Mouse (Mus musculus) midbrain, embryonic 10.5 days (tissue): Measurements from ENCODE around the gene Wdr41. TPM values are rescaled to one million over a fixed set of nuclear protein-coding genes. Genes with fewer than 3 reads are reported as not detected.

Source experiments
- DNase-seq: peaks from one replicate; pipeline ENCODE4 v3.0.0-alpha.2; 2017; ENCODE audit warnings: low spot score
- H3K27ac ChIP-seq: fragments of 300-500 bp; sonication (generic); replicated peaks from 2 replicates; pipeline ENCODE4 v1.5.1; 2016; ENCODE audit warnings: mild to moderate bottlenecking
- H3K27me3 ChIP-seq: fragments of 300-500 bp; sonication (generic); 2 replicates; pipeline ENCODE4 v1.6.1; 2016; ENCODE audit warnings: low read depth, mild to moderate bottlenecking; ENCODE audit not compliant: poor library complexity, severe bottlenecking
- H3K36me3 ChIP-seq: fragments of 300-500 bp; sonication (generic); 2 replicates; pipeline ENCODE4 v1.6.1; 2016; ENCODE audit warnings: mild to moderate bottlenecking, moderate library complexity
- H3K4me1 ChIP-seq: fragments of 300-500 bp; sonication (generic); 2 replicates; pipeline ENCODE4 v1.6.1; 2016
- H3K4me3 ChIP-seq: fragments of 300-500 bp; sonication (generic); 2 replicates; pipeline ENCODE4 v1.5.1; 2016; ENCODE audit warnings: mild to moderate bottlenecking, moderate library complexity
- H3K9me3 ChIP-seq: fragments of 300-500 bp; sonication (generic); replicated peaks from 2 replicates; pipeline ENCODE4 v1.6.1; 2016; ENCODE audit warnings: mild to moderate bottlenecking
- WGBS: fragments of 180-500 bp; shearing (Covaris S2); methylation state at CpG from one replicate; pipeline ENCODE4 v1.1.7; 2016; 5-methylcytosine and 5-hydroxymethylcytosine counted together
- polyA plus RNA-seq: library from polyadenylated mRNA; unstranded; fragments of >200 nt; fragmentation: Nextera tagmentation; extraction: Ambion mirVana; gene quantifications from 2 replicates; pipeline ENCODE4 v1.2.1, GENCODE M21; 2016

Wdr41 gene
- polyA plus RNA-seq, 1 experiment from 2014 or later = 17.8 TPM

GRCm38 (mm10) chr13:95011546-95012257 is 35.6 kb downstream of the Wdr41 start:
- no peak for DNase-seq
- 0 out of 2 replicates have a peak, but pooled peaks cover 8% of the 10 kb centered on the region for H3K4me1 ChIP-seq
- no peaks in the 10 kb centered on the region for H3K9me3 ChIP-seq
- no peak overlapping the region for H3K4me3 ChIP-seq
- WGBS = 87% methylated on average over 7 of the region's 7 CpGs
- H3K36me3 ChIP-seq = peaks cover 11% of the 10 kb centered on the region
- no peaks in the 10 kb centered on the region for H3K27me3 ChIP-seq
- H3K27ac ChIP-seq = no peak overlapping the region

- no peak overlapping the region for H3K27ac ChIP-seq
- peaks cover 3% of the 10 kb centered on the region for H3K36me3 ChIP-seq
- peaks cover 21% of the 10 kb centered on the region for H3K4me1 ChIP-seq
- no peaks in the 10 kb centered on the region for H3K9me3 ChIP-seq
- H3K4me3 ChIP-seq = no peak overlapping the region
- WGBS = 90% methylated on average over 6 of the region's 6 CpGs
- DNase-seq = no peak
- H3K27me3 ChIP-seq = no peaks in the 10 kb centered on the region
Measured at GRCm38 (mm10) chr13:95017278-95017677, 41.1 kb downstream of the Wdr41 start.

- peak; percentile 80 for DNase-seq
- WGBS = 4% methylated on average over 9 of the region's 9 CpGs
- H3K27me3 ChIP-seq = no peaks in the 10 kb centered on the region
- no peak overlapping the region for H3K4me3 ChIP-seq
- peaks cover 21% of the 10 kb centered on the region for H3K4me1 ChIP-seq
- peak overlapping the region; percentile 43; the same call in 1 of the 2 replicates for H3K27ac ChIP-seq
- no peaks in the 10 kb centered on the region for H3K9me3 ChIP-seq
- H3K36me3 ChIP-seq = peaks cover 1% of the 10 kb centered on the region
Measured at GRCm38 (mm10) chr13:95017916-95018315, 41.8 kb downstream of the Wdr41 start.

- H3K4me1 ChIP-seq = peaks cover 21% of the 10 kb centered on the region
- no peak for DNase-seq
- 89% methylated on average over 6 of the region's 6 CpGs for WGBS
- no peaks in the 10 kb centered on the region for H3K36me3 ChIP-seq
- no peak overlapping the region for H3K4me3 ChIP-seq
- H3K9me3 ChIP-seq = no peaks in the 10 kb centered on the region
- no peaks in the 10 kb centered on the region for H3K27me3 ChIP-seq
- H3K27ac ChIP-seq = no peak overlapping the region
Measured at GRCm38 (mm10) chr13:95019345-95019744, 43.2 kb downstream of the Wdr41 start.

GRCm38 (mm10) chr13:95020216-95020615 is 44.1 kb downstream of the Wdr41 start:
- Histone ChIP-seq H3K27me3 (no peaks in the 10 kb centered on the region), H3K36me3 (no peaks in the 10 kb centered on the region), H3K27ac (no peak overlapping the region), H3K9me3 (no peaks in the 10 kb centered on the region), H3K4me1 (peaks cover 20% of the 10 kb centered on the region), H3K4me3 (no peak overlapping the region)
- WGBS = 86% methylated on average over 6 of the region's 6 CpGs
- no peak for DNase-seq

- H3K27ac ChIP-seq = no peak overlapping the region
- no peaks in the 10 kb centered on the region for H3K27me3 ChIP-seq
- no peak overlapping the region for H3K4me3 ChIP-seq
- WGBS = 93% methylated on average over 6 of the region's 6 CpGs
- no peaks in the 10 kb centered on the region for H3K36me3 ChIP-seq
- DNase-seq = no peak
- 0 out of 2 replicates have a peak, but pooled peaks cover 2% of the 10 kb centered on the region for H3K4me1 ChIP-seq
- H3K9me3 ChIP-seq = no peaks in the 10 kb centered on the region
Measured at GRCm38 (mm10) chr13:95030828-95031227, 54.7 kb downstream of the Wdr41 start.

- no peaks in the 10 kb centered on the region for H3K9me3 ChIP-seq
- 82% methylated on average over 17 of the region's 17 CpGs for WGBS
- H3K27ac ChIP-seq = peak overlapping the region; percentile 33; the same call in 1 of the 2 replicates
- no peak overlapping the region for H3K4me3 ChIP-seq
- no peaks in the 10 kb centered on the region for H3K27me3 ChIP-seq
- no peaks in the 10 kb centered on the region for H3K36me3 ChIP-seq
- H3K4me1 ChIP-seq = 0 out of 2 replicates have a peak, but pooled peaks cover 2% of the 10 kb centered on the region
- no peak for DNase-seq
Measured at GRCm38 (mm10) chr13:95032127-95032831, 56.1 kb downstream of the Wdr41 start.

GRCm38 (mm10) chr13:95032973-95033372 is 56.8 kb downstream of the Wdr41 start:
- Histone ChIP-seq H3K27me3 (no peaks in the 10 kb centered on the region), H3K4me1 (0 out of 2 replicates have a peak, but pooled peaks cover 2% of the 10 kb centered on the region), H3K36me3 (no peaks in the 10 kb centered on the region), H3K4me3 (no peak overlapping the region), H3K27ac (no peak overlapping the region), H3K9me3 (no peaks in the 10 kb centered on the region)
- no peak for DNase-seq
- 86% methylated on average over 6 of the region's 6 CpGs for WGBS

- H3K4me3 ChIP-seq = no peak overlapping the region
- H3K27ac ChIP-seq = no peak overlapping the region
- H3K27me3 ChIP-seq = no peaks in the 10 kb centered on the region
- 0 out of 2 replicates have a peak, but pooled peaks cover 2% of the 10 kb centered on the region for H3K4me1 ChIP-seq
- WGBS = 93% methylated on average over 9 of the region's 9 CpGs
- DNase-seq = no peak
- no peaks in the 10 kb centered on the region for H3K9me3 ChIP-seq
- no peaks in the 10 kb centered on the region for H3K36me3 ChIP-seq
Measured at GRCm38 (mm10) chr13:95034094-95034493, 58.0 kb downstream of the Wdr41 start.

- H3K27ac ChIP-seq = no peak overlapping the region
- H3K4me1 ChIP-seq = 0 out of 2 replicates have a peak, but pooled peaks cover 2% of the 10 kb centered on the region
- 76% methylated on average over 2 of the region's 2 CpGs for WGBS
- no peaks in the 10 kb centered on the region for H3K27me3 ChIP-seq
- no peaks in the 10 kb centered on the region for H3K9me3 ChIP-seq
- no peak overlapping the region for H3K4me3 ChIP-seq
- H3K36me3 ChIP-seq = no peaks in the 10 kb centered on the region
- no peak for DNase-seq
Measured at GRCm38 (mm10) chr13:95034715-95035114, 58.6 kb downstream of the Wdr41 start.

- H3K27me3 ChIP-seq = no peaks in the 10 kb centered on the region
- DNase-seq = no peak
- H3K4me1 ChIP-seq = no peaks in the 10 kb centered on the region
- no peaks in the 10 kb centered on the region for H3K36me3 ChIP-seq
- H3K27ac ChIP-seq = no peak overlapping the region
- no peaks in the 10 kb centered on the region for H3K9me3 ChIP-seq
- no peak overlapping the region for H3K4me3 ChIP-seq
- WGBS = 87% methylated on average over 4 of the region's 4 CpGs
Measured at GRCm38 (mm10) chr13:95038200-95038599, 62.1 kb downstream of the Wdr41 start.

- WGBS = 91% methylated on average over 9 of the region's 9 CpGs
- no peaks in the 10 kb centered on the region for H3K27me3 ChIP-seq
- H3K4me1 ChIP-seq = no peaks in the 10 kb centered on the region
- H3K9me3 ChIP-seq = no peaks in the 10 kb centered on the region
- no peaks in the 10 kb centered on the region for H3K36me3 ChIP-seq
- H3K27ac ChIP-seq = no peak overlapping the region
- no peak overlapping the region for H3K4me3 ChIP-seq
- no peak for DNase-seq
Measured at GRCm38 (mm10) chr13:95040140-95040738, 64.1 kb downstream of the Wdr41 start.

- H3K9me3 ChIP-seq = no peaks in the 10 kb centered on the region
- no peak overlapping the region for H3K27ac ChIP-seq
- WGBS = 52% methylated on average over 1 of the region's 1 CpGs
- H3K36me3 ChIP-seq = no peaks in the 10 kb centered on the region
- H3K27me3 ChIP-seq = no peaks in the 10 kb centered on the region
- H3K4me3 ChIP-seq = no peak overlapping the region
- no peaks in the 10 kb centered on the region for H3K4me1 ChIP-seq
- DNase-seq = no peak
Measured at GRCm38 (mm10) chr13:95044108-95044507, 68.0 kb downstream of the Wdr41 start.
